Mouse (Mus musculus): ENCODE results near the gene Prox1.

Prox1 gene

GRCm38 (mm10) chr1:190169911-190170818 lies at the start of gene Prox1:
Gene Prox1, minus strand, starts transcription at chr1:190170714.
- DNase-seq (ENCODE audit: low spot score in 2 of 2): no peak

DNA sequence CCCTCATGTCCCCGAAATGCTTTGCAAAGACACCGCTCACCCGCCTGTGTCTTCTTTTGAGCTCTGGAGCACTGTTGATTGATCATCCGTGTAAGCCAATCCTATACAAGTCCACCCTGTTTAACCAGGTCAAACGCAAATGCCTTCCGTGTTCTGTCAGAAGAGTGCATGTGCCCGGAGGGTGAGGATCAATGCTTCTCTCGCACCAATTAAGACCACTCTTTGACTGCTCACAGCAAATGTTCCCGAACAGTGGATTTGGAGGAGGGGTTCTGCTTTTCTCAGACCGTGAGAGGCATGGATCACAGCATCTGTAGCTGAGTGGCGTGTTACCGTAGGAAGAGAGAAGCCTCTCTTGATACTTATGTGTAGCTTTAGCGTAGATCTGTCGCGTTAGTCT lies 46.1 kb upstream of the Prox1 start:
- DNase-seq (ENCODE audit: low spot score in 2 of 2): no peak

DNA sequence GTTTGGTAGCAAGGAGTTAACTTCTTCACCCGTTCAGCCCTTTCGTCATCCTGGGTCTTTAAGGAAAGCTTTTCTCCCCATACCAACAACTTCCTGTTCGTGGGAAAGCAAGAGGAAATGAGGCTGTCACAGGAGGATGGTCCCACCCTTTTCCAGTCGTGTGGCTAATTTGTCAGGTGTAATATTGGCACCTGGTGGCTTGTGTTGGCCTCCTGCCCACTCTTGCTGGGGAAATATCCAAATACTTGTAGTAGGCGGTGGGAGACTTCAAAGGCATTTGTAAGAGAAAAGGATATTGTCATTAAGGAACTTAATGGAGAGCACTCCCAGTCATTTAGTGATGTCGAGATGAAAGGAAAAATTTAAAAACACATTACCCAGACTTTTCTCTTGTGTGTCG lies 44.1 kb upstream of the Prox1 start:
- DNase-seq (ENCODE audit: low spot score in 2 of 2): no peak

GRCm38 (mm10) chr1:190213175-190213574 lies 42.7 kb upstream of the Prox1 start:
- no peak for DNase-seq (ENCODE audit: low spot score in 2 of 2)

- DNase-seq (ENCODE audit: low spot score in 2 of 2): no peak
Measured at GRCm38 (mm10) chr1:190207246-190207645, 36.7 kb upstream of the Prox1 start.

- DNase-seq (ENCODE audit: low spot score in 2 of 2): no peak
Measured at GRCm38 (mm10) chr1:190205691-190206090, 35.2 kb upstream of the Prox1 start.

GRCm38 (mm10) chr1:190204378-190205070 lies 34.0 kb upstream of the Prox1 start:
- no peak for DNase-seq (ENCODE audit: low spot score in 2 of 2)

GRCm38 (mm10) chr1:190201696-190202095 lies 31.2 kb upstream of the Prox1 start:
- no peak for DNase-seq (ENCODE audit: low spot score in 2 of 2)

GRCm38 (mm10) chr1:190200996-190201395 lies 30.5 kb upstream of the Prox1 start:
- no peak for DNase-seq (ENCODE audit: low spot score in 2 of 2)

- DNase-seq (ENCODE audit: low spot score in 2 of 2): no peak
Measured at GRCm38 (mm10) chr1:190198247-190198646, 27.7 kb upstream of the Prox1 start.

DNA sequence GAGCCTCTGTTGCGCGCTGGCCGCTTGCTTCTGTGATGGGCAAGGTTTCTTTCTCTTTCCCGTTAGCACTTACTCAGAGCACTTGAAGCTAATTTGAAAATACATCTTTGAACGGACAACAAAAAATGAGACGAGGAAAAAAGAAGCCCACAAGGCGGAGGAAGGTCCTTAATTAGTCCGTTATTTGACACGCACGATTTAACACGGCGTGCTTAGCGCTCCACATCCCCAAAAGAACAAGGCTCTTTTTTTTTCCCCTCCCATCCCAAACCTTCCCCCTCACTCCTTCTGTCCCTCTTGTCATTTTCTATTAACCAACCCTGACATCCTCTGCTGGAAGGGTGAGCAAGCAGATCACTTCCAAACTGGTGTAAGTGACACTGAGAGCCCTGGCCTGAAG lies 21.5 kb upstream of the Prox1 start:
- DNase-seq (ENCODE audit: low spot score in 2 of 2): no peak

GRCm38 (mm10) chr1:190190231-190190965 lies 19.9 kb upstream of the Prox1 start:
- no peak for DNase-seq (ENCODE audit: low spot score in 2 of 2)

DNA sequence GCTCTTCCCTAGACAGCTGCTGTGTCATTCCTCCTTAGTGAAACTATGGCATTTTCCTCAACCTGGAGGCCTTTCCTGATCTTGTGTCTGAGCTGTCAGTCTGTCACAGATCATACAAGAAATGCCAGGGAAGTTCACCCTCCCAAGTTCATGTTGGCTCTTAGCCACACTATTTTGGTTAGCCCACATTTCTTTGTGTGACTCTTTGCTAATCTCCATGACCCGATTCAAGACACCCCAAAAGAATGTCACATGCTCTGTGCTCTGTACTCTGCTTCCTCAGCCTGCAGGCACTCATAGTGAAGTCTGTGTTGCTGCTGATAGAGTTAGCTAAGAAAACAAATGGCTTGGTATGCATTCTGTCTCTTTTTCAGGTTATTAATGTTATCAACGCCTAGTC lies 18.6 kb upstream of the Prox1 start:
- DNase-seq (ENCODE audit: low spot score in 2 of 2): no peak

- DNase-seq (ENCODE audit: low spot score in 2 of 2): no peak
Measured at GRCm38 (mm10) chr1:190186336-190186735, 15.8 kb upstream of the Prox1 start.

DNA sequence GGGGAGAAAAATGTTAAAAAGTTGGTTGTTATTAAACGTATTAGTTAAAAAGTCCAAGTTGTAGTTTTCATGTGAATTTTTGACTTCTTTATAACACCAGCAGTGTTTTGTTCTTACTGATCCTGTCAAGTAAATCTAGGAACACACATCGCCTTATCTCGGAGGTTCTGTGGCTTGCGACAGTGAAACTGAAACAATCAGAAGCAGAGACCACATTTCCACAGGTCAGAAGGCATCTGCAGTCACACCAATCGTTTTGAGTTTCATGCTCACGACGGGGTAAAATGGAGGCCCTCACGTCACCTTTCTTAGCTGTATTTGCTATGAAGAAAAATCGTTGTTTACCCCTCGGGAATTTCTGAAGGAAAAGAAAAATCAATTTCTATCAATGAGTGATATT lies 14.8 kb upstream of the Prox1 start:
- no peak for DNase-seq (ENCODE audit: low spot score in 2 of 2)

GRCm38 (mm10) chr1:190183574-190183973 lies 13.1 kb upstream of the Prox1 start:
- DNase-seq (ENCODE audit: low spot score in 2 of 2): no peak

DNA sequence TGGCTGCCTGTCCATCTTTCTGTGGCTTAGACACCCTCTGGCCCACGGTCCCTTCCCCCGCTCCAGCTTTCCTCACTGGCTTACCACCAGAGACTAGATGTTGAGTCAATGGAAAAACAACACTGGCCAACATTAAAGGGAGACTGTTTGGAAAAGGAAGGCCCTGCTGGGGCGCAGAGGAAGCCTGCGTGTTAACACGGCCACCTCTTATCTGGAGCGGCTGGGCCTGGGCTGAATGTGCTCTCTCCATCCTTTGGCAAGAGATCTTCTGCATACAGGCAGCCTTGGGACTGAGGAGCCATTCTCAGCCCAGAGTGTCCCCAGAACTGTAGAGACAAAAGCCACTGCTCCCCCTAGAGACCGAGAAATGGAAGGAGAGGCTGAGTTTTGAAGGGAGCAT lies 11.3 kb upstream of the Prox1 start:
- no peak for DNase-seq (ENCODE audit: low spot score in 2 of 2)

DNA sequence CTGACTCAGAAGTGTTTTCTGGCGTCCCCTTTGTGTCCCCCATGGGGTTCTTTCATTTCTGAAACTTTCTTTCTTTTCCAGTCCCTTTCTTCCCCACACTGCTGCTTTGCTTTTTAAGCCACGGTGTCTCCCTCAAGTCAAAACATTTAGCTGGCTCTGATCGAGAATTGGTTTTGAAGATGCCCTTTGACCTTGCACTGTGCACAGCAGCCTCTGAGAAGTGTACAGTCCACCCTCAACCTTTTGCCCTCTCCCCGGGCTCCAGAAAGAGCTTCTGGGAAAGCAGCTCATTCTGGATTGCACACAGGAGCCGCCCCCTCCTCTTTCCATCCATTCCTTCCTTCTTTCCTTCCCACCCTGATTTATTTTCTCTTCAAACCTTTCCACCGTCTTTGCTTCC lies 10.3 kb upstream of the Prox1 start:
- no peak for DNase-seq (ENCODE audit: low spot score in 2 of 2)

GRCm38 (mm10) chr1:190176961-190177360 lies 6.4 kb upstream of the Prox1 start:
- no peak for DNase-seq (ENCODE audit: low spot score in 2 of 2)

DNA sequence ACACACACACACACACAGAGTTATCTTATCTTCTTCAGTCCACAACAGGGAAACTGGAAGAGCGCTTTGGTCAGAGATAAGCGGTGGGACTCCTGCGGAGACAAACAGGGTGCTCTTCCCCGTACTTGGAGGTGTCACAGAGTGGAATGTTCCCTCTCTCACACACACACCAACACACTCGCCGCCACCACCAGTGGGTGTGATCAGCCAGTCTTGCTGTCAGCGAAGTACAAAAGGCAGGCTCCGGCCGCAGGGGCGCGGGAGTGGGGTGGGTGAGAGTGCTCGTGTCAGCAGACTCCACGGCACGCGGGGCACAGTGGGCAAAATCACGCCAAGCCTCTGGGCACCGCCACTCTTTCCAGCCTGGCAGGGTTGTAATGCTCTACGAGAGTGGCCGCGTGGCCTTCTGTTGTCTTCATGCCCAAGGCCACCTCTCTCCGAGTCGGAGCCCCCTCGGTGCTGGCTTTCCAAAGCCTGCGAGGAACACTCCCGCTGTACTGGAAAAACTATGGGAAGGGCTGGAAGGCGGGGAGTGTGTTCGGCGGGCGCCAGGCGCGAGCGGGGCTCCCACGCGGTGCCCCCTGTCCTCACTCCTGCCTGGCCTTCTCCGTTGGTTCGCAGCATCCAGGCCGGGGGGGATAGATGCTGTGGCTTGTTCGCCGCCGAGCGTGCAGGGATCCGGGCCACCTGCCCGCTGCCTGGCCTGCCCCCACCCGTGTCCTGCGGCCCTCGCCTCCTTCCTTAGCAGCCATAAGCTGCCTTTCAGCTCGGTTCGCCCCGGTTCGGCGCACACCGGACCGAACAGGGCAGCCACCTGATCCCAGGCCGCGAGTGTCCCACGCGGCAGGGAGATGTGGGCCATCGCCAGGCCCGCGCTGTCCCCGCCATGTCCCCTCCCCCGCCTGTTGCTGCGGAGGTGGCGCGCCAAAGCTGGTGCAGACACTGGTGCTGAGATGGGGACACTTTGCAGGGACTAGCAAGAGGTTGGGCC lies 4.5 kb upstream of the Prox1 start:
- DNase-seq (ENCODE audit: low spot score in 2 of 2): no peak

DNA sequence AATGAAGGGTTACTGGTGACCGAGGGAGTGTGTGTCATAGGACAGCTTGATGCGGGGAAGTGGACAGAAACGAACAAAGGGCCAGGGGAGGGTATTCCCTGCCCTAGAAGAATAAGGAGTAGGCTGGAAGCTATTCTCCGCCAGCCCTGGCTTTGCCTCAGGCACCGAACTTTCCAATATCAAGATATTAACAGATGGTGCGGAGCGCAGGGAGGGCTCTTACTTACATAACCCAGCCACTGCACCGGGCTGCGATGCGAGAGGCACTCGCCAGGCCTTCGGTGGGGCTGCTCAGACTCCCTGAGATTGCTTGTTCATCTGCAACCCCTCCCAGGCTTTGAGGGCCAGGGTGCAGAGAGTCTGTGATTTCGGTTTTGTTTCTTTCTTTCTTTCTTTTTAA lies 3.7 kb upstream of the Prox1 start:
- no peak for DNase-seq (ENCODE audit: low spot score in 2 of 2)
